In the genomic region with DNA sequence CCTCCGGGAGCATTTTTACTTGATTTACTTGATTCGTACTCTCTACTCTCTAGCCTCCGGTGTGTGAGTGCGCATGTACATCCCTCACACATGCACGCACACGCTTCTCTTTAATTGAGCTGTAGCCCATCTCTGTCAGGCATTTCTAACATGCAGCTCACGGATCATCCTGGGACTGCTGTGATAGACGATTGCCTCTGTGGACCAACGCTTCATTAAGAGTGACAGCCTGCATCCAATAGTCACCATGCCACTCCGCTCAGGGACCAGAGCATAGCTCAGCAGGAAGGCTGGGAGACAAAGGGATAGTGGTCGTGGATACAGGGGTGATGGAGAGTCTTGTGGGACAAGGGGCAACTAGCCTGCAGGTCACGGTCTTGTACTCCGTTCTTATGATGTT, we compare ENCODE assay signal across 27 mouse cellular contexts. TPM values are rescaled to one million over a fixed set of nuclear protein-coding genes. Genes with fewer than 3 reads are reported as not detected.
DNase-seq lines count a peak whose midpoint lies in the region; ATAC-seq lines count a peak whose summit lies in the region.
"Had no signal": no experiment of that assay in that cellular context is flagged by ENCODE, and none has a peak within 500 bp of the region (broad histone marks: within the 10 kb centered on the region; RNA-seq: fewer than 3 reads in every experiment).

No protein-coding gene starts in this region.

- H3K4me1 ChIP-seq in forebrain, embryonic 14.5 days (ENCODE audit: control insufficient read depth, insufficient read depth, low read length) = peaks cover 24% of the 10 kb centered on the region
- peaks cover 2% of the 10 kb centered on the region; the same call in 1 of the 2 replicates for H3K4me1 ChIP-seq in hindbrain, embryonic 11.5 days (replicated peaks; ENCODE audit: control insufficient read depth, insufficient read depth, low read length)
- peaks cover 56% of the 10 kb centered on the region for H3K4me1 ChIP-seq in midbrain, embryonic 10.5 days
- peaks cover 35% of the 10 kb centered on the region for H3K4me1 ChIP-seq in neural tube, embryonic 12.5 days

- no peak overlapping the region for H3K4me3 ChIP-seq in forebrain, embryonic 14.5 days (ENCODE audit: low read depth, low read length)
- no peak overlapping the region for H3K4me3 ChIP-seq in hindbrain, embryonic 11.5 days (ENCODE audit: low read depth, low read length)
- no peak overlapping the region for H3K4me3 ChIP-seq in midbrain, embryonic 10.5 days
- H3K4me3 ChIP-seq in neural tube, embryonic 12.5 days = no peak overlapping the region
- H3K4me3 ChIP-seq: erythroblast, embryonic 14.5 days; limb, embryonic 15.5 days had no signal

- no peaks in the 10 kb centered on the region for H3K9me3 ChIP-seq in forebrain, embryonic 14.5 days (replicated peaks; ENCODE audit: control insufficient read depth, low read length)
- no peaks in the 10 kb centered on the region for H3K9me3 ChIP-seq in hindbrain, embryonic 11.5 days (ENCODE audit: control insufficient read depth, low read length)
- no peaks in the 10 kb centered on the region for H3K9me3 ChIP-seq in midbrain, embryonic 10.5 days (replicated peaks)
- H3K9me3 ChIP-seq in neural tube, embryonic 12.5 days = no peaks in the 10 kb centered on the region
- H3K9me3 ChIP-seq: G1E; limb, embryonic 15.5 days had no signal

- 0 out of 2 replicates have a peak overlapping the region, but pooled peaks have one; percentile 30 for H3K27ac ChIP-seq in forebrain, embryonic 14.5 days (ENCODE audit: low read depth, low read length)
- peak overlapping the region; percentile 47 for H3K27ac ChIP-seq in hindbrain, embryonic 11.5 days (ENCODE audit: low read depth, low read length)
- peak overlapping the region; percentile 80 for H3K27ac ChIP-seq in midbrain, embryonic 10.5 days (replicated peaks)
- H3K27ac ChIP-seq in neural tube, embryonic 12.5 days = peak overlapping the region; percentile 16
- H3K27ac ChIP-seq: limb, embryonic 15.5 days had no signal

- no peak overlapping the region for H3K4me2 ChIP-seq in forebrain, embryonic 14.5 days (ENCODE audit: low read length)
- H3K4me2 ChIP-seq in hindbrain, embryonic 11.5 days (replicated peaks; ENCODE audit: low read depth, low read length) = no peak overlapping the region
- H3K4me2 ChIP-seq in neural tube, embryonic 12.5 days (replicated peaks) = 0 out of 2 replicates have a peak overlapping the region, but pooled peaks have one; percentile 14
- H3K4me2 ChIP-seq: limb, embryonic 15.5 days had no signal

- no peaks in the 10 kb centered on the region for H3K36me3 ChIP-seq in forebrain, embryonic 14.5 days (ENCODE audit: control insufficient read depth, insufficient read depth, low read length)
- no peaks in the 10 kb centered on the region for H3K36me3 ChIP-seq in hindbrain, embryonic 11.5 days (ENCODE audit: control insufficient read depth, insufficient read depth, low read length)
- no peaks in the 10 kb centered on the region for H3K36me3 ChIP-seq in midbrain, embryonic 10.5 days
- H3K36me3 ChIP-seq in neural tube, embryonic 12.5 days = no peaks in the 10 kb centered on the region
- H3K36me3 ChIP-seq: G1E; limb, embryonic 15.5 days had no signal

- no peaks in the 10 kb centered on the region for H3K27me3 ChIP-seq in forebrain, embryonic 14.5 days (replicated peaks; ENCODE audit: control insufficient read depth, insufficient read depth, low read length)
- peaks cover 3% of the 10 kb centered on the region; the same call in 1 of the 2 replicates for H3K27me3 ChIP-seq in hindbrain, embryonic 11.5 days (ENCODE audit: control insufficient read depth, insufficient read depth, low read length)
- H3K27me3 ChIP-seq in midbrain, embryonic 10.5 days (ENCODE audit: low read depth, poor library complexity, severe bottlenecking) = peaks cover 48% of the 10 kb centered on the region
- H3K27me3 ChIP-seq in neural tube, embryonic 12.5 days (replicated peaks) = no peaks in the 10 kb centered on the region
- H3K27me3 ChIP-seq: limb, embryonic 15.5 days had no signal

- 58% methylated on average over 13 of the region's 13 CpGs for WGBS in forebrain, embryonic 14.5 days
- 34% methylated on average over 13 of the region's 13 CpGs for WGBS in hindbrain, embryonic 11.5 days
- 57% methylated on average over 13 of the region's 13 CpGs for WGBS in midbrain, embryonic 10.5 days
- 28% methylated on average over 13 of the region's 13 CpGs for WGBS in neural tube, embryonic 12.5 days

- no peak overlapping the region for H3K9ac ChIP-seq in forebrain, embryonic 14.5 days (ENCODE audit: low read length)
- no peak overlapping the region for H3K9ac ChIP-seq in hindbrain, embryonic 11.5 days (ENCODE audit: low read depth, low read length)
- H3K9ac ChIP-seq in neural tube, embryonic 12.5 days = no peak overlapping the region
- H3K9ac ChIP-seq: limb, embryonic 15.5 days had no signal

- DNase-seq in forebrain, embryonic 14.5 days (ENCODE audit: low spot score) = peak; percentile 39
- peak; percentile 56 for DNase-seq in hindbrain, embryonic 11.5 days (ENCODE audit: low spot score)
- no peak for DNase-seq in midbrain, embryonic 10.5 days (ENCODE audit: low spot score)
- no peak for DNase-seq in heart, adult 9 months (ENCODE audit: low spot score in 2 of 2)
- DNase-seq in thymus, postnatal 10 days (ENCODE audit: low spot score in 2 of 2) = no peak
- no peak for DNase-seq in kidney, postnatal 4 days
- DNase-seq in gastrocnemius, postnatal 10 days = no peak
- DNase-seq: cerebellum, postnatal 10 days; embryo, embryonic 11 days; heart, adult 11 months; kidney, adult 18-20 months; kidney, postnatal 25 days; lung, postnatal 36 days; thymus, adult 18-20 months had no signal

- no peak for ATAC-seq in forebrain, embryonic 14.5 days
- peak; percentile 78 for ATAC-seq in hindbrain, embryonic 11.5 days (ENCODE audit: low FRiP score)
- ATAC-seq in neural tube, embryonic 12.5 days (ENCODE audit: low FRiP score, low read depth) = peak; percentile 53

RNA-seq across cellular contexts. Expression of a gene that starts 15.4 kb away (rescaled TPM):
- polyA plus RNA-seq in forebrain, embryonic 14.5 days (2014; fragmentation: Nextera tagmentation; extraction: Ambion mirVana) = 3.4 TPM in 2 replicates
- 2.9 and 3.0 TPM in 2 replicates for polyA plus RNA-seq in hindbrain, embryonic 11.5 days (2014; fragmentation: Nextera tagmentation; extraction: Ambion mirVana)
- polyA plus RNA-seq in midbrain, embryonic 10.5 days (2016; fragmentation: Nextera tagmentation; extraction: Ambion mirVana) = 1.4 and 2.8 TPM in 2 replicates
- polyA plus RNA-seq in neural tube, embryonic 12.5 days (2016; fragmentation: Nextera tagmentation; extraction: Ambion mirVana) = 3.3 and 4.0 TPM in 2 replicates
- under 1 TPM; 0.45 to 0.52 TPM for total RNA-seq in gastrocnemius, postnatal 10 days (2021)
- total RNA-seq: hematopoietic stem cell, adult 5-6 weeks; monocyte, adult 5-6 weeks had no signal
- polyA plus RNA-seq: erythroblast, embryonic 14.5 days; G1E; stomach, embryonic 14.5 days had no signal

RNA-seq across cellular contexts. Expression of a gene that starts 32.9 kb away (rescaled TPM):
- 18.8 and 20.1 TPM in 2 replicates for polyA plus RNA-seq in forebrain, embryonic 14.5 days (2014; fragmentation: Nextera tagmentation; extraction: Ambion mirVana)
- polyA plus RNA-seq in hindbrain, embryonic 11.5 days (2014; fragmentation: Nextera tagmentation; extraction: Ambion mirVana) = 33.1 and 39.3 TPM in 2 replicates
- polyA plus RNA-seq in midbrain, embryonic 10.5 days (2016; fragmentation: Nextera tagmentation; extraction: Ambion mirVana) = 87.1 and 101 TPM in 2 replicates
- polyA plus RNA-seq in neural tube, embryonic 12.5 days (2016; fragmentation: Nextera tagmentation; extraction: Ambion mirVana) = 21.8 and 22.8 TPM in 2 replicates
- 1 to 10 TPM; 2.0 to 2.2 TPM for total RNA-seq in gastrocnemius, postnatal 10 days (2021)
- polyA plus RNA-seq: erythroblast, embryonic 14.5 days; G1E had no signal

RNA-seq across cellular contexts. Expression of a gene that starts 53.5 kb away (rescaled TPM):
- polyA plus RNA-seq in forebrain, embryonic 14.5 days (2014; fragmentation: Nextera tagmentation; extraction: Ambion mirVana) = not detected in 2 replicates
- polyA plus RNA-seq in hindbrain, embryonic 11.5 days (2014; fragmentation: Nextera tagmentation; extraction: Ambion mirVana) = not detected in 2 replicates
- polyA plus RNA-seq in midbrain, embryonic 10.5 days (2016; fragmentation: Nextera tagmentation; extraction: Ambion mirVana) = 0.23 and 0.46 TPM in 2 replicates
- 0.74 and 0.86 TPM in 2 replicates for polyA plus RNA-seq in neural tube, embryonic 12.5 days (2016; fragmentation: Nextera tagmentation; extraction: Ambion mirVana)
- total RNA-seq in gastrocnemius, postnatal 10 days (2021) = not detected
- total RNA-seq: adrenal gland, adult 18-20 months; G1E; hematopoietic stem cell, adult 5-6 weeks; layer of hippocampus, postnatal 10 days; left cerebral cortex, postnatal 14 days; monocyte, adult 5-6 weeks had no signal
- polyA plus RNA-seq: erythroblast, embryonic 14.5 days; G1E; heart, embryonic 14.5 days; limb, embryonic 15.5 days; liver, embryonic 16.5 days; stomach, embryonic 14.5 days; urinary bladder, adult 2 months had no signal

Comparison
In these comparisons a context has a peak if more than half of its experiments do, and no peak if none do; other contexts are left out.
1. DNase-seq: peak in forebrain, embryonic 14.5 days (single experiment) and hindbrain, embryonic 11.5 days (single experiment); none in midbrain, embryonic 10.5 days (single experiment), heart, adult 9 months (0 of 2), thymus, postnatal 10 days (0 of 2), kidney, postnatal 4 days (0 of 2) and gastrocnemius, postnatal 10 days (single experiment).
2. H3K27ac ChIP-seq: peak in every context shown above with its lines; median percentile 80 in midbrain, embryonic 10.5 days; 47 in hindbrain, embryonic 11.5 days; 30 in forebrain, embryonic 14.5 days; 16 in neural tube, embryonic 12.5 days.